Mouse (Mus musculus): Measurements from ENCODE around the gene Ino80d.

DNA sequence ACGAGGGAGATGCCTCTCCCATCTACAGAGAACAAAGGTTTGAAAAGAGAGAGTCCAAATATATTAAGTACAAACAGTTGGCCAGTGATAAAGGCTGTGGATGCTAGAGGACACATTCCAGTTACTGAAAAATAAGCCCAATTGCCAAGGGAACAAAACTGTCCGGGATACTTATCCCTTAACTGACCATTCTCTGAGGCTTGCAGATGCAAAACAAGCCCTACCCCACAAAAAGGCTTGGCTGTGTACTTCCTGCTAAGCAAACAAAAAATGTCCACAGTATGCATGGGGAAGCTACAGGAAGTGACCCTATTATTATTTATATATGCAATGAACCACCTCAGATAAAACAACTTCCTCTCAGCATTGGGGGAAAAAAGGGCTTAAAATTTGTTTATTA lies 23.5 kb upstream of the Ino80d start:
- TF ChIP-seq MAFK (IDR thresholded peaks at IDR 0.05; ENCODE audit: insufficient read depth, low read depth, low read length) (no peak), ZC3H11A (IDR thresholded peaks at IDR 0.05; ENCODE audit: borderline replicate concordance, low read depth, low read length) (no peak), ZNF384 (IDR thresholded peaks at IDR 0.05; ENCODE audit: low read depth, low read length) (no peak), CHD2 (IDR thresholded peaks at IDR 0.05; ENCODE audit: low read depth, low read length) (peak; percentile 49; the same call in 1 of the 2 replicates), HCFC1 (IDR thresholded peaks at IDR 0.05; ENCODE audit: borderline replicate concordance, insufficient read depth, low read length) (no peak)
